Mouse (Mus musculus) neural tube, embryonic 11.5 days (tissue): ENCODE data around the gene Cdc37. TPM values are rescaled to one million over a fixed set of nuclear protein-coding genes. Genes with fewer than 3 reads are reported as not detected.

Experiments used
- ATAC-seq: fragments of 200-750 bp; cut with Nextera tagmentation; 2 replicates; pipeline ENCODE4 v1.8.0; 2017; ENCODE audit warnings: moderate number of reproducible peaks, mild to moderate bottlenecking, moderate TSS enrichment, moderate library complexity; ENCODE audit not compliant: insufficient read depth, low FRiP score, low TSS enrichment
- DNase-seq: peaks from one replicate; pipeline ENCODE4 v3.0.0-alpha.2; 2015; ENCODE audit warnings: low spot score
- H3K27ac ChIP-seq: fragments of 300-500 bp; sonication (generic); 2 replicates; pipeline ENCODE4 v1.5.1; 2014; ENCODE audit warnings: low read depth, mild to moderate bottlenecking, low read length
- H3K27me3 ChIP-seq: fragments of 300-500 bp; sonication (generic); 2 replicates; pipeline ENCODE4 v1.6.1; 2014; ENCODE audit warnings: mild to moderate bottlenecking, low read length, mixed read lengths; ENCODE audit not compliant: control insufficient read depth, insufficient read depth
- H3K36me3 ChIP-seq: fragments of 300-500 bp; sonication (generic); 2 replicates; pipeline ENCODE4 v1.6.1; 2014; ENCODE audit warnings: mild to moderate bottlenecking, low read length, moderate library complexity, mixed read lengths; ENCODE audit not compliant: control insufficient read depth, insufficient read depth
- H3K4me1 ChIP-seq: fragments of 300-500 bp; sonication (generic); 2 replicates; pipeline ENCODE4 v1.6.1; 2014; ENCODE audit warnings: low read length, mixed read lengths; ENCODE audit not compliant: control insufficient read depth, insufficient read depth
- H3K4me2 ChIP-seq: fragments of 300-500 bp; sonication (generic); 2 replicates; pipeline ENCODE4 v1.6.1; 2014; ENCODE audit warnings: low read depth, mild to moderate bottlenecking, moderate library complexity
- H3K4me3 ChIP-seq: fragments of 300-500 bp; sonication (generic); 2 replicates; pipeline ENCODE4 v1.5.1; 2014; ENCODE audit warnings: low read depth, low read length
- H3K9ac ChIP-seq: fragments of 300-500 bp; sonication (generic); 2 replicates; pipeline ENCODE4 v1.6.1; 2014; ENCODE audit warnings: mild to moderate bottlenecking, low read length
- H3K9me3 ChIP-seq: fragments of 300-500 bp; sonication (generic); 2 replicates; pipeline ENCODE4 v1.6.1; 2016; ENCODE audit warnings: low read length; ENCODE audit not compliant: control insufficient read depth
- WGBS: fragments of 180-500 bp; shearing (Covaris S2); extraction: QIAGEN DNeasy Blood & Tissue Kit; methylation state at CpG from one replicate; pipeline ENCODE4 v1.1.7; 2014; 5-methylcytosine and 5-hydroxymethylcytosine counted together
- polyA plus RNA-seq: library from polyadenylated mRNA; unstranded; fragments of >200 nt; fragmentation: Nextera tagmentation; extraction: Ambion mirVana; gene quantifications from 2 replicates; pipeline ENCODE4 v1.2.1, GENCODE M21; 2014

The Cdc37 gene
- polyA plus RNA-seq, 1 experiment from 2014 or later, result 319 TPM

DNA sequence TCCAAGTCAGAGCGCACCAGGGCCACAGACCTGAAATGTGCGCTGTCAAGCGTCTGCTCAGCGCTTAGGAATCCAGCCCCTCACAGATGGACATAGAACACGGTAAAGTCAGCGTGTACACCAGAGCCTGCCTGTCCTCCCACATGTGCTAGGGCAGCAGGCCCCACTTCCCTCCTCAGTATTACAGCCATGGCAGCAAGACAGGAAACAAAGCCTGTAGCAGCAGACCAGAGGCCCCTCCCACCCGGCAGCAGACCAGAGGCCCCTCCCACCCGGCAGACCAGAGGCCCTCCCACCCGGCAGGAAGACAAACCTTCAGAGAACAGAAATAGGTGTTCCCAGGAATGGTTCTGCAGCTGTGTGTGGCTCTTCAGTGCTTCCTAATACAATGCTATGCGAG is 3.1 kb downstream of the Cdc37 start:
- Histone ChIP-seq H3K36me3 (peaks cover 15% of the 10 kb centered on the region), H3K9ac (no peak overlapping the region), H3K4me2 (peak overlapping the region; percentile 20; the same call in 1 of the 2 replicates), H3K4me3 (0 out of 2 replicates have a peak overlapping the region, but pooled peaks have one; percentile 7), H3K4me1 (peaks cover 17% of the 10 kb centered on the region), H3K27me3 (no peaks in the 10 kb centered on the region), H3K27ac (no peak overlapping the region), H3K9me3 (no peaks in the 10 kb centered on the region)
- ATAC-seq (no peak), DNase-seq (peak; percentile 38)
- WGBS, result 52% methylated on average over 10 of the region's 10 CpGs

DNA sequence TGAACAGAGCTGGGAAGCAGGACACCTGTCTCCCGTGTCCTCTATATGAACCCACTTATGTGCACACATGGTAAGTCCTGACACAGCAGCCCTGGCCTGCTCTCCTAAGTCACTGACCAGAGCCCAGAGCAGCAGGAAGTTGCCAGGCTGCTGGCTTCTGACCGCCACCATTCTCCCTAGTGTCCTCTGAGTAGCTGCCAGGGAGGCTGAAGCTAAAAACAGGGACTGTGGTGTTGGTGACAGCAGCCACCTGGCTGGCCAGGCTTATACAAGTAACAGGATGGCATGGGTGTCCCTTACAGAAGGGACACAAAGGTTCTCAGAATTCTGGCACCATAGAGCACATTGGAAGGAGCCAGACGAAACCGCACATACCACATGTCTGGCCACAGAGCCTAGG is 4.4 kb downstream of the Cdc37 start:
- Histone ChIP-seq H3K36me3 (peaks cover 19% of the 10 kb centered on the region), H3K4me1 (peaks cover 17% of the 10 kb centered on the region), H3K9ac (no peak overlapping the region), H3K27ac (no peak overlapping the region), H3K9me3 (no peaks in the 10 kb centered on the region), H3K4me2 (no peak overlapping the region), H3K27me3 (no peaks in the 10 kb centered on the region), H3K4me3 (no peak overlapping the region)
- DNase-seq, result no peak
- no peak for ATAC-seq
- WGBS, result 97% methylated on average over 4 of the region's 4 CpGs

DNA sequence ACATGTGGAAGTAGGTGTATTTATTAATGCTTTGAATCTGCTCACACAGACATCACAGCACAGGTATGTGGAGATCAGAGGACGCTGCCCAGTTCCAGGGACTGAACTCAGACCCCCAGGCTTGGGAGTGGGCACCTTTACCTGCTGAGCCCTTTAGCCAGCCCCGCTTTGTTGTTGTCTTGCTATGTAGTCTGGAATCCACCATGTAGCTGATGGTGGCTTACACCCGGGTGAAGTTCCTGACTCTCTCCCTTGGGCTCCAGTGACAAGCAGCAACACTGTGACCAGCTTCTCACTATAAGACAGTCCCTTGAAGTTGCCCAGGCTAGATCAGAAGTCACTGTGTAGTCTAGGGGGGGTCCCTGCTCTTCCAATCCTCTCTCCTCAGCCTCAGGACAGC is 5.4 kb downstream of the Cdc37 start:
- no peak for DNase-seq
- Histone ChIP-seq H3K27ac (no peak overlapping the region), H3K4me2 (no peak overlapping the region), H3K4me1 (peaks cover 17% of the 10 kb centered on the region), H3K36me3 (peaks cover 23% of the 10 kb centered on the region), H3K9ac (no peak overlapping the region), H3K4me3 (no peak overlapping the region), H3K9me3 (no peaks in the 10 kb centered on the region), H3K27me3 (no peaks in the 10 kb centered on the region)
- WGBS, result 98% methylated on average over 3 of the region's 3 CpGs
- ATAC-seq, result no peak

DNA sequence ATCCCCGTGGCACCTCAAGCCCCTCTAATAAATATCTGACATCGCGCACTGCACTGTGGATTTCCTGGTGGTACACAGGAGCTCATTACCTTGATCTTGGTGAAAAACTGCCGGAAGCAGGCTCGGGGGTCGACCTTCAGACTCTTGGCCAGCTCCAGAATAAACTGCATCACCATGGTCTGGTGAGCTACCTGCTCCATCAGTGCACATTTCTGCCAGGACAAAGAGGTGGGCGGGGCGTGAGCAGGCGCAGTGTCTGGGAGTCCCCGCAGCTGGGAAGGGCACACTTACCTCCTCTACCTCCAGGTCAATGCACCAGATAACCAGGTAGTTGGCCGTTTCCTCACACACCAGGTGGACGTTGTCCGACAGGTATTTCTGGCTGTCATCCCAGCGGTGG is 7.9 kb downstream of the Cdc37 start:
- ATAC-seq (no peak), DNase-seq (no peak)
- H3K36me3 ChIP-seq, result peaks cover 30% of the 10 kb centered on the region
- WGBS, result 94% methylated on average over 14 of the region's 14 CpGs
- no peak overlapping the region for H3K4me2 ChIP-seq
- no peaks in the 10 kb centered on the region for H3K9me3 ChIP-seq
- H3K9ac ChIP-seq, result no peak overlapping the region
- peaks cover 2% of the 10 kb centered on the region; the same call in 1 of the 2 replicates for H3K4me1 ChIP-seq
- H3K27me3 ChIP-seq, result no peaks in the 10 kb centered on the region
- no peak overlapping the region for H3K4me3 ChIP-seq
- no peak overlapping the region for H3K27ac ChIP-seq

DNA sequence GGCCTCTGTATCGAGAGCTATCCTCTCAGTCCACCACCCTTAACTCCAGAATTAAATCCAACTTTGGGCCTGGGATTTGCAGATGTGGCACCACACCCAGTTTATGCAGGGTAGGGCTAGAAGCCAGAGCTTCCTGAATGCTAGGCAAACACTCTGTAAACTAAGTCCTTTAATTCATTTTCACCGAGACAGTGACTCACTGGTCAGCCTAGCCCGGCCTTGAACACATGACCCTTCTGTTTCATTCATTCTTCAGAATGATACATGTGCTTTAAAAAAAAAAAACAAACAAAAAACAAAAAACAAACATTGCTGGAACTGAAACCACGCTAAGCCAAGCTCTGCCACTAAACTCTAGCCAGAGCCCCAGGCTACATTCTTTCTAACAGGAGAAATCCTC is 11.4 kb downstream of the Cdc37 start:
- Histone ChIP-seq H3K4me2 (no peak overlapping the region), H3K27ac (no peak overlapping the region), H3K9ac (no peak overlapping the region), H3K4me3 (no peak overlapping the region), H3K9me3 (no peaks in the 10 kb centered on the region), H3K27me3 (no peaks in the 10 kb centered on the region), H3K36me3 (peaks cover 28% of the 10 kb centered on the region), H3K4me1 (no peaks in the 10 kb centered on the region)
- DNase-seq (no peak), ATAC-seq (no peak)
- 90% methylated on average over 4 of the region's 4 CpGs for WGBS

DNA sequence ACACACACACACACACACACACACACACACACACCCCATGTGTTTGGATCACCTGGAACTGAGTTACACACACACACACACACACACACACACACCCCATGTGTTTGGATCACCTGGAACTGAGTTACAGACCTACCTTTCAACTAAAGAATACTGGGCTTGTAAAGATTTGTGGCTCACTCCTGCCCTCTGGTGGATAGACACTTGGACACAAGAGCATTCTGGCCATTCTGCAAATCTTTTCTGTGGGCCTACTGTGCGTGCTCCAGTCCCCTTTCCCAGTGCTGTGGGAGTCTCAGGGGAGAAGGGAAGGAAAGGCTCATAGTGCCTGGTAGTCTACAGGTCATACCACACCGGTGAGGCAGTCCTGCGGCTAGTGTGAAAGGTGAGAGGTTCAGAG is 12.6 kb downstream of the Cdc37 start:
- ATAC-seq, result peak; percentile 48; the same call in 1 of the 2 replicates
- Histone ChIP-seq H3K9ac (no peak overlapping the region), H3K36me3 (peaks cover 19% of the 10 kb centered on the region), H3K9me3 (no peaks in the 10 kb centered on the region), H3K4me2 (no peak overlapping the region), H3K27ac (no peak overlapping the region), H3K27me3 (no peaks in the 10 kb centered on the region), H3K4me3 (no peak overlapping the region), H3K4me1 (no peaks in the 10 kb centered on the region)
- peak; percentile 63 for DNase-seq
- 54% methylated on average over 3 of the region's 3 CpGs for WGBS

DNA sequence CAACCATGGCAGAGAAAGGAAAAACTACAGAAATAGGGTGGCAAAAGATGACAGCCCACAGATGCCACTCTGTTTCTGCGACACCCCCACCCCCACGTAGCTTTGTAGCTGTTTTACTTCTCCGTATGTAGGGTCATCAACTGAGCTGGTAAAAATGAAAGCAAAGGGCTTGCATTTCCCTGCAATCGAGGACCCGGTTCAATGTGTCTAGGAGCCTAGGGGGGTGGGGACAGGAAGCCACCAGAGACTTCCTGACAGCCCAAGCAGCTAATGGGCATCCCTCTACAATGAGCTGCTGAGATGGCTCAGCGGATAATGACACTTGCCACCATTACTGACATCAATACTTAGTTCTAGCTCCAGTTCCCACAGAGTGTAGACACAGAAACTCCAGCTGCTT is 13.4 kb downstream of the Cdc37 start:
- DNase-seq, result no peak
- ATAC-seq, result no peak
- H3K4me3 ChIP-seq, result no peak overlapping the region
- H3K27me3 ChIP-seq, result no peaks in the 10 kb centered on the region
- H3K9ac ChIP-seq, result no peak overlapping the region
- H3K4me2 ChIP-seq, result no peak overlapping the region
- no peak overlapping the region for H3K27ac ChIP-seq
- peaks cover 13% of the 10 kb centered on the region for H3K36me3 ChIP-seq
- WGBS, result 83% methylated on average over 6 of the region's 6 CpGs
- no peaks in the 10 kb centered on the region for H3K9me3 ChIP-seq
- no peaks in the 10 kb centered on the region for H3K4me1 ChIP-seq

DNA sequence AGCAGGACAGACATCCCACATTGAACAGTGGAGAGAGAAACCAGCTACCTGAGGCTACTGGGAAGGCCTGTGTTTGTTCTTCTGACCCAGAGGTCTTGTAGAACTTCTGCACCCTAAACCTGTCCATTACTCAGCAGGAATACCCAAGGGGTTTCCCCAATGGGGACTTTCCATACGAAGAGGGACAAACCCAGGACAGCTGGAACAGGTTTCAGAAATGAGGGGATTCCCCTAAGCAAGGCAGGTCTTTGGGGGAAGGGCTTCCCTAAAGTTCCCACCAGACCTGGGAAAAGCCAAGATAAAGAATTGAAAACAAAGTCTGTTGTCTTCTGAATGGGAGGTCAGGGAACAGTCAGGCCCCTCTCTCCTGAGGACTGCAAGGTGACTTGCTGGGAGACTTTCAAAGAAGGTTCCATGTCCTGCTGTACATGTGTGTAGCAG is 13.8 kb downstream of the Cdc37 start:
- peaks cover 13% of the 10 kb centered on the region for H3K36me3 ChIP-seq
- ATAC-seq (no peak), DNase-seq (no peak)
- H3K27me3 ChIP-seq, result no peaks in the 10 kb centered on the region
- H3K4me3 ChIP-seq, result no peak overlapping the region
- WGBS, result 75% methylated on average over 1 of the region's 1 CpGs
- no peaks in the 10 kb centered on the region for H3K9me3 ChIP-seq
- H3K4me1 ChIP-seq, result no peaks in the 10 kb centered on the region
- H3K9ac ChIP-seq, result no peak overlapping the region
- no peak overlapping the region for H3K27ac ChIP-seq
- no peak overlapping the region for H3K4me2 ChIP-seq

DNA sequence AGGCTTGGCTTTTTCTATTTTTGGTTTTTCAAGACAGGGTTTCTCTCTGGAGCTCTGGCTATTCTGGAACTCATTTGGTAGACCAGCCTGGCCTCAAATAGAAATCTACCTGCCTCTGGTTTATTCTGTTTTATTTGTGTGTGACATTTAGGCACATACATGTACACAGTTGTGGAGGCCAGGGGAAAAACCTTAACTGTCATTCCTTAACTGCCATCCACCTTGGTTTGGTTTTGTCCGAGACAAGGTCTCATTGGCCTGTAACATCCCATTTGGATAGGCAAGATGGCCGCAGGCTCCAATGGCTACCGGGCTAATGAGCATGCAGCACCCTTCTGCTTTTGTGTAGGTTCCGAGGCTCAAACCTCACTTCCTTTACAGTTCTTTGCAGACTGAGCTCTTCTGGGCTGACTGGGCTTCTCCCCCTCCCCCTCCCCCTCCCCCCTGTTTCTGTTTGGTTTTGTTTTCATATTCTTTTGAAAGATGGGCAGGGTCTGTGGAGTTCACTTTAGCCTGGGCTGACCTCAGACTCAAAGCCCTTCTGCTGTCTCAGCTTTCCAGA is 14.4 kb downstream of the Cdc37 start:
- H3K4me3 ChIP-seq, result no peak overlapping the region
- no peak overlapping the region for H3K9ac ChIP-seq
- 78% methylated on average over 4 of the region's 4 CpGs for WGBS
- H3K4me2 ChIP-seq, result no peak overlapping the region
- H3K9me3 ChIP-seq, result no peaks in the 10 kb centered on the region
- no peaks in the 10 kb centered on the region for H3K27me3 ChIP-seq
- no peak for ATAC-seq
- DNase-seq, result no peak
- peaks cover 11% of the 10 kb centered on the region for H3K36me3 ChIP-seq
- no peak overlapping the region for H3K27ac ChIP-seq
- 0 out of 2 replicates have a peak, but pooled peaks cover 2% of the 10 kb centered on the region for H3K4me1 ChIP-seq
